ENCODE assay signal across 20 mouse cellular contexts in genomic region chr16:34293675-34294074, GRCm38 (mm10).
DNase-seq lines count a peak whose midpoint lies in the region; ATAC-seq and TF ChIP-seq lines count a peak whose summit lies in the region.
"Had no signal": no experiment of that assay in that cellular context is flagged by ENCODE, and none has a peak within 500 bp of the region (broad histone marks: within the 10 kb centered on the region; RNA-seq: fewer than 3 reads in every experiment).

No protein-coding gene starts in this region.

- H3K36me3 ChIP-seq in forebrain, postnatal 0 days (ENCODE audit: insufficient read depth): peaks cover 15% of the 10 kb centered on the region
- peaks cover 7% of the 10 kb centered on the region for H3K36me3 ChIP-seq in forebrain, embryonic 15.5 days
- H3K36me3 ChIP-seq in intestine, postnatal 0 days (ENCODE audit: control insufficient read depth, insufficient read depth): no peaks in the 10 kb centered on the region
- no peaks in the 10 kb centered on the region for H3K36me3 ChIP-seq in intestine, embryonic 16.5 days (ENCODE audit: control insufficient read depth, insufficient read depth, low read length)
- no peaks in the 10 kb centered on the region for H3K36me3 ChIP-seq in thymus, adult 2 months (ENCODE audit: control insufficient read depth, insufficient read depth, low read length)
- H3K36me3 ChIP-seq: lung, embryonic 15.5 days had no signal

- ATAC-seq in forebrain, postnatal 0 days: no peak
- ATAC-seq in forebrain, embryonic 15.5 days (replicated peaks): no peak
- ATAC-seq in intestine, postnatal 0 days: no peak
- no peak for ATAC-seq in intestine, embryonic 16.5 days
- ATAC-seq: activated CD4-positive, CD25-positive, alpha-beta regulatory T cell, adult 4 months had no signal

- H3K9ac ChIP-seq in forebrain, postnatal 0 days: no peak overlapping the region
- H3K9ac ChIP-seq in forebrain, embryonic 15.5 days (replicated peaks): no peak overlapping the region
- no peak overlapping the region for H3K9ac ChIP-seq in intestine, postnatal 0 days (ENCODE audit: low read depth, low read length)
- no peak overlapping the region for H3K9ac ChIP-seq in intestine, embryonic 16.5 days (ENCODE audit: low read depth, low read length)
- H3K9ac ChIP-seq: forebrain, embryonic 12.5 days; hindbrain, embryonic 15.5 days; lung, embryonic 15.5 days; neural tube, embryonic 12.5 days had no signal

- no peak for TF ChIP-seq POLR2A in thymus, adult 2 months (IDR thresholded peaks at IDR 0.05; ENCODE audit: control insufficient read depth, extremely low read depth, insufficient read depth, low read length, poor library complexity)

- H3K4me2 ChIP-seq in forebrain, postnatal 0 days (ENCODE audit: low read depth): no peak overlapping the region
- no peak overlapping the region for H3K4me2 ChIP-seq in forebrain, embryonic 15.5 days (replicated peaks)
- no peak overlapping the region for H3K4me2 ChIP-seq in intestine, postnatal 0 days (replicated peaks; ENCODE audit: low read depth)
- H3K4me2 ChIP-seq in intestine, embryonic 16.5 days (ENCODE audit: low read depth, low read length): no peak overlapping the region
- H3K4me2 ChIP-seq: forebrain, embryonic 12.5 days; hindbrain, embryonic 15.5 days; lung, embryonic 15.5 days; neural tube, embryonic 12.5 days had no signal

- no peak overlapping the region for H3K4me3 ChIP-seq in forebrain, postnatal 0 days (ENCODE audit: low read depth, low read length)
- H3K4me3 ChIP-seq in forebrain, embryonic 15.5 days: no peak overlapping the region
- no peak overlapping the region for H3K4me3 ChIP-seq in intestine, postnatal 0 days (ENCODE audit: low read depth, low read length)
- H3K4me3 ChIP-seq in intestine, embryonic 16.5 days (ENCODE audit: low read length): no peak overlapping the region
- H3K4me3 ChIP-seq in thymus, adult 2 months (ENCODE audit: control insufficient read depth, insufficient read depth, low read length): no peak overlapping the region
- H3K4me3 ChIP-seq: forebrain, embryonic 12.5 days; hindbrain, embryonic 15.5 days; lung, embryonic 15.5 days; megakaryocyte, embryonic 14.5 days; neural tube, embryonic 12.5 days had no signal

- no peaks in the 10 kb centered on the region for H3K4me1 ChIP-seq in forebrain, postnatal 0 days (ENCODE audit: insufficient read depth)
- H3K4me1 ChIP-seq in forebrain, embryonic 15.5 days: peaks cover 8% of the 10 kb centered on the region
- no peaks in the 10 kb centered on the region for H3K4me1 ChIP-seq in intestine, postnatal 0 days (replicated peaks; ENCODE audit: control insufficient read depth, insufficient read depth, low read length)
- no peaks in the 10 kb centered on the region for H3K4me1 ChIP-seq in intestine, embryonic 16.5 days (ENCODE audit: control insufficient read depth, insufficient read depth, low read length)
- no peaks in the 10 kb centered on the region for H3K4me1 ChIP-seq in thymus, adult 2 months (replicated peaks; ENCODE audit: control insufficient read depth, insufficient read depth, low read length)
- H3K4me1 ChIP-seq: hindbrain, embryonic 15.5 days; neural tube, embryonic 12.5 days had no signal

- WGBS in forebrain, postnatal 0 days: 98% methylated on average over 2 of the region's 2 CpGs
- 97% methylated on average over 2 of the region's 2 CpGs for WGBS in forebrain, embryonic 15.5 days
- 97% methylated on average over 2 of the region's 2 CpGs for WGBS in intestine, postnatal 0 days
- WGBS in intestine, embryonic 16.5 days: 96% methylated on average over 2 of the region's 2 CpGs
- 97% methylated on average over 2 of the region's 2 CpGs for WGBS in thymus, adult 2 months

- no peak overlapping the region for H3K27ac ChIP-seq in forebrain, postnatal 0 days (ENCODE audit: low read depth, low read length)
- no peak overlapping the region for H3K27ac ChIP-seq in forebrain, embryonic 15.5 days (replicated peaks)
- H3K27ac ChIP-seq in intestine, postnatal 0 days (ENCODE audit: low read depth, low read length): no peak overlapping the region
- no peak overlapping the region for H3K27ac ChIP-seq in intestine, embryonic 16.5 days (ENCODE audit: low read length)
- no peak overlapping the region for H3K27ac ChIP-seq in thymus, adult 2 months (ENCODE audit: control insufficient read depth, insufficient read depth, low read length)
- H3K27ac ChIP-seq: forebrain, embryonic 12.5 days; hindbrain, embryonic 15.5 days; lung, embryonic 15.5 days; neural tube, embryonic 12.5 days had no signal

- H3K9me3 ChIP-seq in forebrain, postnatal 0 days (ENCODE audit: low read length): no peaks in the 10 kb centered on the region
- H3K9me3 ChIP-seq in forebrain, embryonic 15.5 days: no peaks in the 10 kb centered on the region
- H3K9me3 ChIP-seq in intestine, postnatal 0 days (ENCODE audit: control insufficient read depth): no peaks in the 10 kb centered on the region
- no peaks in the 10 kb centered on the region for H3K9me3 ChIP-seq in intestine, embryonic 16.5 days (ENCODE audit: control insufficient read depth, low read length)
- H3K9me3 ChIP-seq: forebrain, embryonic 12.5 days; hindbrain, embryonic 15.5 days; lung, embryonic 15.5 days; megakaryocyte, embryonic 14.5 days; neural tube, embryonic 12.5 days had no signal

- H3K27me3 ChIP-seq in forebrain, postnatal 0 days (ENCODE audit: insufficient read depth, low read length): no peaks in the 10 kb centered on the region
- no peaks in the 10 kb centered on the region for H3K27me3 ChIP-seq in forebrain, embryonic 15.5 days
- no peaks in the 10 kb centered on the region for H3K27me3 ChIP-seq in intestine, postnatal 0 days (replicated peaks; ENCODE audit: control insufficient read depth, insufficient read depth, low read length)
- no peaks in the 10 kb centered on the region for H3K27me3 ChIP-seq in intestine, embryonic 16.5 days (replicated peaks; ENCODE audit: control insufficient read depth, insufficient read depth, low read length)
- H3K27me3 ChIP-seq in thymus, adult 2 months (ENCODE audit: control insufficient read depth, insufficient read depth, low read length): no peaks in the 10 kb centered on the region
- H3K27me3 ChIP-seq: forebrain, embryonic 12.5 days; hindbrain, embryonic 15.5 days; lung, embryonic 15.5 days; neural tube, embryonic 12.5 days had no signal

- DNase-seq in forebrain, postnatal 0 days: no peak
- DNase-seq in lung, postnatal 36 days: peak; percentile 11
- no peak for DNase-seq in lung, postnatal 4 days
- DNase-seq in thymus, adult 2 months: no peak
- DNase-seq in adrenal gland, postnatal 36 days: no peak
- DNase-seq: B cell, adult 2 months; heart, postnatal 10 days; kidney, adult 8-10 months; kidney, postnatal 4 days; right cerebral cortex, postnatal 25 days; thymus, postnatal 14 days had no signal

- peak; percentile 27; the same call in 1 of the 2 replicates for TF ChIP-seq CTCF in forebrain, postnatal 0 days (IDR thresholded peaks at IDR 0.05; ENCODE audit: low read depth)
- peak; percentile 59 for TF ChIP-seq CTCF in intestine, postnatal 0 days (IDR thresholded peaks at IDR 0.05; ENCODE audit: low read depth)
- TF ChIP-seq CTCF in thymus, adult 2 months (IDR thresholded peaks at IDR 0.05; ENCODE audit: borderline replicate concordance, control insufficient read depth, extremely low read depth, insufficient read depth, low read length, poor library complexity): no peak
